Mouse (Mus musculus) adrenal gland (tissue): Measurements from ENCODE around the gene Klf3.

ENCODE experiments used
- intact Hi-C: fragments of 180-260 bp; cut with DNase I; formaldehyde crosslinking; loops from one replicate; pipeline ENCODE4 v1.15.1; 2025

The Klf3 gene

DNA sequence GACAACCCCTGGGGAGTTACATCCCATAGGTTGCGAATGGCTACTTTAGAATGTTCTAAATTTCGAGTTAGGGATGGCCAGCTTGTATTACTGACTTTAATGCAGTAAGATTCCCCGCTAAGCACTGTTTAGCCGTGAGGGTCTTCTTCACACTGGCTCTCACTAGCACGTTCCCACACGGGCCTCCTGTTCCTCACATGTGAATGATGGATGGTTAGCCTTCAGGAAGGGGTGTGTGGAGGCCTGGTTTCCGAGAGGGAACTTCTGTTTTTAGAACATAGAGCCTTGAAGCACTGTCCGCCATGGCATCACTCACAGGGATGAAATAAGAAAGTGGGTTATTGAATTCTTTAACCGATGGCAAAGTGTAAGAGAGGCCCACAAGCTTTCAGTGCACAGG is 25.1 kb downstream of the Klf3 start:
- intact Hi-C loops = no loop called here

- intact Hi-C loops = no loop called here
Observed at GRCm38 (mm10) chr5:64829606-64830005, 26.4 kb downstream of the Klf3 start.

- intact Hi-C loops = no loop called here
Observed at GRCm38 (mm10) chr5:64830773-64831172, 27.6 kb downstream of the Klf3 start.

DNA sequence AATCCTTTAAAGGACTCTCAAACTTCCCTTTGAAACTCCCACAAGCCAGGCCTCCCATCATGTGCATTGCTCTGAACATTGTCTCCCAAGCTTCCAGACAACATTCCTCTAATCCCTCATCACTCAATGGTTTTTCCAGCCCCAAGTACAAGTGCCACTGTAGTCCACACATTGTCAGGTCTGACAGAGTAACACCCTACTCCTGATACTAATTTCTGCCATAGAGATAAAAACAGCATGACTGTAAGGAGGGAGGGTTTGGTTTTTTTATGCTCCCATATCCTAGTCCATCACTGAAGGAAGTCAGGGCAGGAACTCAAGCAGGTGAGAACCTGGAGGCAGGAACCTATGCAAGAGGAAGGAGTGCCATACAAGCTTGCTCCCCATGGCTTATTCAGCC is 30.2 kb downstream of the Klf3 start:
- intact Hi-C loops = no loop called here

- intact Hi-C loops = no loop called here
Observed at GRCm38 (mm10) chr5:64834213-64834612, 31.0 kb downstream of the Klf3 start.

- intact Hi-C loops = no loop called here
Observed at GRCm38 (mm10) chr5:64835295-64835694, 32.1 kb downstream of the Klf3 start.

GRCm38 (mm10) chr5:64839016-64839599 is 35.9 kb downstream of the Klf3 start:
- intact Hi-C loops = no loop called here

- intact Hi-C loops = no loop called here
Observed at GRCm38 (mm10) chr5:64840087-64840486, 36.9 kb downstream of the Klf3 start.

DNA sequence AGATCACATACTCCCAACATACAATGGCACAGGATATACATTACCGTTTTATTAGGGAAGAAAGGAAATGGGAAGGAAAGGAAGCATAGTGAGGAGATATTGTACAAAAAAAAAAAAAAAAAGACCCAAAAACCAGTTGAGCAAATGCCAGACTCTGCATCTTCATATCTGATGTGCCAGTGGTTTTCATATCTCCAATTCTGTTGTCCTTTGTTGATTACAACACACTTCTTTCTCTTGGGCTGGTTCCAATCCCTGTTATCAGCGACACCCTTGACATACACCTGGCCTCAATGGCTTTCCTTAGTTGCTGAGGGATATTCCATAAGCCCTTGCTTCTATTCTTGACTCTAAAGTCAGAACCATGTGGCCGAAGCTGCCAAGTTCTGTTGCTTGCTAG is 41.4 kb downstream of the Klf3 start:
- intact Hi-C loops = no loop called here

GRCm38 (mm10) chr5:64847305-64847704 is 44.1 kb downstream of the Klf3 start:
- intact Hi-C loops = no loop called here

GRCm38 (mm10) chr5:64849892-64850291 is 46.7 kb downstream of the Klf3 start:
- intact Hi-C loops = no loop called here

GRCm38 (mm10) chr5:64852656-64853398 is 49.6 kb downstream of the Klf3 start:
- intact Hi-C loops = no loop called here

GRCm38 (mm10) chr5:64853421-64853820 is 50.2 kb downstream of the Klf3 start:
- intact Hi-C loops = no loop called here

GRCm38 (mm10) chr5:64855199-64855598 is 52.0 kb downstream of the Klf3 start:
- intact Hi-C loops = no loop called here

DNA sequence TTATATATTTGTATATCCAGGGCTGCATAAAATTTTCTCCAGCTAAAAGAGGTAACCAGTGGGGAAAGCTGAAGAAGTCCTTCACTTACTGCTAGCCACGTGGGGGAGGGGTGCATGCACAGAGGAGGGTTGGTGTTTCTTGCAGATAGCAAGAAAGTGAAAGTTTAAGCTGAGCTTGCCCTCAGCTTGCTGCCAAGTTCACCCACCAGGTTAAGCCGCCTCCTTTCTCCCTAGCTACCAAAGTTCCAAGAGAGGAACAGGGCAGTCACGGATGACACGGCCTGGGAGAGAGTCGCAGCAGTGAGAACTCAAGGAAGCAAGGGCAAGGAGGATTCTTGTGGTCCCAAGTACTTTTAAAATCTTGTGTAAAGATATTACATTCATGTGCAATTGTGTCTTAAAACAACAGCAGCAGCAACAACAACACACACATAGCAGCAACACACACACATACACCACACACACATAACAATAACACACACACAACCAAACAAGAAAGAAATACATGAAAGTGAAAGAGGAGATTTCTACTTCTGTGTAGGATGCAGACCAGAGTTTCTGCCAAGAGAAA is 57.8 kb downstream of the Klf3 start:
- intact Hi-C loops = loop anchor here (5.0 kb wide), 2 partner anchors 39 to 354 kb away; no protein-coding TSS in a partner anchor

DNA sequence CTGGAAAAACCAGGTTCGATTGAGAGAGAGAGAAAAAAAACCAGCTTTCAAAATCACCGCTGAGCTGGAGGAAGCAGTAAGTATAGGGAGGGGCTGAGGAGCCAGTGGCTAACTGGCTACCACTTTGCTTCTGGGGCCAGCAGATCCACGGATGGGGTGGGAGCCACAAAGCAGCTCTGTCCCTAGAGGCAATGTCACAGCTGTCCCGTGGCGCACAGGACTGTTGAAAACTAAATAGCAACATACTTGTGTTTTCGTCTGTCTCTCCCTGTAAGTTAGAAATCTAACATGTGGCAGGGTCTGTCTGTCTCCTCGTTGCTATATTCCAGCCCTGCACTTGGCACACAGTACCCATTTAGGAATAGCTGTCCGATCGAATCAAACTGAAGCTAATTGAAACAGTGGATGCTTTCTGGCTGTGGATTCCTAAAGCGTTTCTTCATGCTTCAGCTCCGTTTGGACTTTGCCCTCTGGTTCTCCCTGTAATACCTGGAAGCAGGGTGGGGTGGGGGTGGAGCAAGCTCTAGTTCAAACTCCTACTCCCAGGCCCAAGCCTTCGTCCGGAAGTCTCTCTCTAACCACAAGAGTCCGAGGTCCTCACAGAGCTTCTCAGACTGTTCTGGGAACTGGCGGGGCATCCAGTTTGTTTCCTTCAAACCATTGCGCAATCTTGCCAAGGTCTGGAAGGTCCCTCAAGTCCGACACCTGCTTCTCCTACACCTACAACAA is 58.4 kb downstream of the Klf3 start:
- intact Hi-C loops = loop anchor here (5.0 kb wide), 2 partner anchors 39 to 354 kb away; no protein-coding TSS in a partner anchor

GRCm38 (mm10) chr5:64862269-64862668 is 59.1 kb downstream of the Klf3 start:
- intact Hi-C loops = loop anchor here (5.0 kb wide), 2 partner anchors 40 to 355 kb away; no protein-coding TSS in a partner anchor

- intact Hi-C loops = loop anchor here (5.0 kb wide), 2 partner anchors 42 to 357 kb away; no protein-coding TSS in a partner anchor
Observed at GRCm38 (mm10) chr5:64864699-64865108, 61.5 kb downstream of the Klf3 start.

GRCm38 (mm10) chr5:64865219-64865964 is 62.2 kb downstream of the Klf3 start:
- intact Hi-C loops = no loop called here

GRCm38 (mm10) chr5:64866331-64867050 is 63.3 kb downstream of the Klf3 start:
- intact Hi-C loops = loop anchor here (2.0 kb wide), 1 partner anchor 484 kb away; no protein-coding TSS in a partner anchor
